Mouse (Mus musculus): ENCODE measurements around the gene Rnls. TPM values are rescaled to one million over a fixed set of nuclear protein-coding genes. Genes with fewer than 3 reads are reported as not detected.

The Rnls gene
- polyA plus RNA-seq, 1 experiment: 1.6 TPM

DNA sequence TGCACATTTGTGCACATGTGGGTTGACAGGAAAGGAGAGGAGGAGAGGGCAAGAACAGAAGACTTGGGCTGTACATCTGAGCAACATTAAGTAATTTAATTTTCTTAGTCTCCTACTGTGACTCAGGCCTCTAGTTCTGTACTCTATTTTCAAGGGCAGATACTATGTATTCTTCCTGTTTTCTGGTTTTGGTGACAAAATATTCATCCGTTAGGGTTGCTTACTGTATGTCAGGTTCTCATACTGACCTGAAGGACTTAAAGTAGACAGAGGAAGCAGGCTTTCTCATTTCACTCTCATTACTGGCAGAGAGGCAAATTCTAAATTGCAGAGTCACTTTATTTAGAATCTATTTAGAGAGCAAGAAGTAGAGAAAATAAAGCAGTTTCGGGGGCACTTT, 186.7 kb downstream of the Rnls start:
- no peak overlapping the region for H3K4me3 ChIP-seq (ENCODE audit: insufficient read depth, low read length)
- H3K27ac ChIP-seq (ENCODE audit: insufficient read depth, low read length): no peak overlapping the region
- H3K4me1 ChIP-seq (ENCODE audit: control insufficient read depth, insufficient read depth, low read length): no peaks in the 10 kb centered on the region
- TF ChIP-seq CTCF (IDR thresholded peaks at IDR 0.05; ENCODE audit: borderline replicate concordance, insufficient read depth, low read length): no peak
- no peak for TF ChIP-seq POLR2A (IDR thresholded peaks at IDR 0.05; ENCODE audit: low read depth, low read length)

DNA sequence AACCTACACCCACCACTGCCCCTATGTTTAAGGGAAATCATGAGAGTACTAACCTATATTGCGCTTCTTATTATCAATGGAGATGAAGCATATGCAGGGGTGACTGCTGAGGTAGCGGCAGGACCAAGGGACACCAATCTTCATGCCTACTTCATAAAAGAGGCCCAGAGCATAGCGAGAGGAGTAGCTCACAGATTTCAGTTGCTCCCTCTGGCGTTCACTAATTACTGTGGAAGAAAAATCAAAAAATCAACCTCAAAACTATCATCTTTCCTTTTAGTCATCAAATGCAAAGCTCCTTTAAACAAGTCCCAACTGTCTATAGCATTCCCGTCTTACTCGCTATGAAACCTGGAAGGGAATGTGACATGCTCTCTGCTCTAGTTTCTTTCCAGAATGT, 189.7 kb downstream of the Rnls start:
- H3K4me1 ChIP-seq (ENCODE audit: control insufficient read depth, insufficient read depth, low read length): no peaks in the 10 kb centered on the region
- TF ChIP-seq POLR2A (IDR thresholded peaks at IDR 0.05; ENCODE audit: low read depth, low read length): no peak
- no peak for TF ChIP-seq CTCF (IDR thresholded peaks at IDR 0.05; ENCODE audit: borderline replicate concordance, insufficient read depth, low read length)

DNA sequence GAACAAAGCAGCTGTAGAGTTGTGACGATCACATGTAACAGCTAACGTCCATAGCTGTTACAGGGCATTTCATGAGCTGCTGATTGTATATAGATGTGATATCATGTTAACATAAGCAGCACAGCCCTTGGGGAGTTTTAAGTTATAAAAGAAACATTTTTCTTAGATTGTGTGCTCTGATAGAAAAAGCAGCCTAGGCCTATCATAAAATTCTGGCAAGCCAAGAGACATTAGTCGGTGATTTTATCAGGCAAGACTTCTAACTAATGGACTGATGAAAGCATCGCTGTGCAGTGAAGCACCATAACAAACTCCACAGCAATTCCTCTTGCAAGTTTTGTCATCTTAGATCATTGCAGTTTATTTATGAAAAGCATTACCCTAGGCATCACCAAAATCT, 190.9 kb downstream of the Rnls start:
- H3K4me3 ChIP-seq (ENCODE audit: insufficient read depth, low read length): no peak overlapping the region
- H3K4me1 ChIP-seq (ENCODE audit: control insufficient read depth, insufficient read depth, low read length): no peaks in the 10 kb centered on the region
- H3K27ac ChIP-seq (ENCODE audit: insufficient read depth, low read length): no peak overlapping the region
- TF ChIP-seq CTCF (IDR thresholded peaks at IDR 0.05; ENCODE audit: borderline replicate concordance, insufficient read depth, low read length): no peak
- TF ChIP-seq POLR2A (IDR thresholded peaks at IDR 0.05; ENCODE audit: low read depth, low read length): no peak

More for the DNA sequence above, 189.7 kb downstream of the Rnls start:
- H3K4me3 ChIP-seq (ENCODE audit: insufficient read depth, low read length): no peak overlapping the region
- H3K27ac ChIP-seq (ENCODE audit: insufficient read depth, low read length): no peak overlapping the region

DNA sequence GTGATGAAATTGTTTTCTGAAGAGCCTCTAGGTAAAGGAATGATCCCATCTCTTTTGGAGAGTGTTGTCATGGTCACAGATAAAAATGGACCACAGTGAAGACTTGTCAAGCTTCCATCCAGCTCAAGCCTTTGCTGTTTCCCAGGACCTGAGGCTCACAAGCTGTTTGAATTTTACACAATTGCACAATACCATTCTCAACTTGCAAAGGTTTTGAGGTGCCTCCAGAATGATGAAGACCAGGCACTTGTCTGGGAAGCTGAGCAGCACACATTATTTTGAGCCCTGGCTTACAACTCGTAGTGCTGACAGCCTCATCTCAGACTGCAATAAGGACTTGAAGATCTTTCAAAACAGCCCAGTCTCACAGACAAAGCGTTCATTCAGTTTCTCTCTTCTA, 200.0 kb downstream of the Rnls start:
- H3K27ac ChIP-seq (ENCODE audit: insufficient read depth, low read length): no peak overlapping the region
- H3K4me1 ChIP-seq (ENCODE audit: control insufficient read depth, insufficient read depth, low read length): no peaks in the 10 kb centered on the region
- TF ChIP-seq CTCF (IDR thresholded peaks at IDR 0.05; ENCODE audit: borderline replicate concordance, insufficient read depth, low read length): no peak
- no peak for TF ChIP-seq POLR2A (IDR thresholded peaks at IDR 0.05; ENCODE audit: low read depth, low read length)

DNA sequence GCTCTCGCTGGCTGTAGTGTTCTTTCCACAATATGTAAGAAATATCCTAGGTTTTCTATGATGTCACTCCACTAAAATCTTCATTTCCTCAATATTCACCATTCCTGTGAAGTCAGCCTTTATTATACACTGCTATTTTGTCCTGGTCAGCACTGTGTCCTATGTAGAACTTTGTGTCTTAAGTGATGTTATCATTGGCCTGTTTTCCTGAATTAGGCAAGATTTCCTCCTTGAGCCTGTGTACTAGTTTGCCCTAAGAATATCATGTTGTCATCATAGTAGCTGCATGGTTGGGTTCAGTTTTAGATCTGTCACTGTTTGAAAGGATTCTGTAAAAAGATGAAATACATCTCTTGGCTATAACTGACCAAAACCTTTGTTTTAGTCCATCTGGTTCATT, 203.3 kb downstream of the Rnls start:
- no peak for TF ChIP-seq POLR2A (IDR thresholded peaks at IDR 0.05; ENCODE audit: low read depth, low read length)
- TF ChIP-seq CTCF (IDR thresholded peaks at IDR 0.05; ENCODE audit: borderline replicate concordance, insufficient read depth, low read length): no peak
- no peak overlapping the region for H3K27ac ChIP-seq (ENCODE audit: insufficient read depth, low read length)
- H3K4me1 ChIP-seq (ENCODE audit: control insufficient read depth, insufficient read depth, low read length): no peaks in the 10 kb centered on the region
- H3K4me3 ChIP-seq (ENCODE audit: insufficient read depth, low read length): no peak overlapping the region

More for the DNA sequence above, 200.0 kb downstream of the Rnls start:
- H3K4me3 ChIP-seq (ENCODE audit: insufficient read depth, low read length): no peak overlapping the region

DNA sequence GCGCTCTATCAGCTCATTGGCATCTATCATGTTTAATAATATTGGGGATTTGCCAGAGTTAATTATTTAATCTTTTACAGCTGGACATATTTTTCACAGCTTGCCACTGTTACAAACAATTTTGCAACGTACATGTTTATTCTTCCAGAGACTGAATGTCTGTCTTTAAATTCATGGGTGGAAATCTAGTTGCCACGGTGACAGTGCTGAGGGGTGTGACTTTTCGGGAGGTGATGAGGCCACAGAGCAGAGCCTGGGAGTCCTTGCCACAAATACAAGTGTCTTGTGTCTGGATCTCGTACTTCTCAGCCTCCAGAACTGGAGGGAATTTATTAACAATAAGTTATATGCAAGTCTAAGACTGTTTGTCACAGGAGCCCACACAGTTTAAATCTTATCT, 212.5 kb downstream of the Rnls start:
- no peak for TF ChIP-seq POLR2A (IDR thresholded peaks at IDR 0.05; ENCODE audit: low read depth, low read length)
- TF ChIP-seq CTCF (IDR thresholded peaks at IDR 0.05; ENCODE audit: borderline replicate concordance, insufficient read depth, low read length): no peak
- Histone ChIP-seq H3K4me1 (ENCODE audit: control insufficient read depth, insufficient read depth, low read length) (no peaks in the 10 kb centered on the region), H3K4me3 (ENCODE audit: insufficient read depth, low read length) (no peak overlapping the region)

DNA sequence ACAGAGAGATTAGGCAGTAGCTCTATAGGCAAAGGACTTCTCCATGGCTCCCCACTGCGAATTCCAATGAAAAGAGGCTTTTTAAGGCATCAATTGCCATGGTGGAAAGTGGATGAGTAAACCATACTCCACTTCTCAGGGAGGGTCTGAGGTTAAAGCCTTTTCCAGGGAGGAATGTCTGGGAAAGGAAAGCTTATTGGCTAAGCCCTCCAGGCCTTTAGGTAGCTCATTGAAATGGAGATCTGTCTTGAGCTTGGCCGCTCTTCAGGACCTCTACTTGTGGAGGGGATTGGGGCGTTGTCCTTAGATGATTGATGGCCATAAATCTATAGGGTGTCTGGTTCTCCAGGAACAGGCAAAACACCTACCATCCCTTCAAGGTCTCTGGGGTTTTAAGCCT, 213.2 kb downstream of the Rnls start:
- no peak overlapping the region for H3K27ac ChIP-seq (ENCODE audit: insufficient read depth, low read length)
- H3K4me1 ChIP-seq (ENCODE audit: control insufficient read depth, insufficient read depth, low read length): no peaks in the 10 kb centered on the region
- H3K4me3 ChIP-seq (ENCODE audit: insufficient read depth, low read length): no peak overlapping the region
- no peak for TF ChIP-seq POLR2A (IDR thresholded peaks at IDR 0.05; ENCODE audit: low read depth, low read length)

More for the DNA sequence above, 212.5 kb downstream of the Rnls start:
- no peak overlapping the region for H3K27ac ChIP-seq (ENCODE audit: insufficient read depth, low read length)

DNA sequence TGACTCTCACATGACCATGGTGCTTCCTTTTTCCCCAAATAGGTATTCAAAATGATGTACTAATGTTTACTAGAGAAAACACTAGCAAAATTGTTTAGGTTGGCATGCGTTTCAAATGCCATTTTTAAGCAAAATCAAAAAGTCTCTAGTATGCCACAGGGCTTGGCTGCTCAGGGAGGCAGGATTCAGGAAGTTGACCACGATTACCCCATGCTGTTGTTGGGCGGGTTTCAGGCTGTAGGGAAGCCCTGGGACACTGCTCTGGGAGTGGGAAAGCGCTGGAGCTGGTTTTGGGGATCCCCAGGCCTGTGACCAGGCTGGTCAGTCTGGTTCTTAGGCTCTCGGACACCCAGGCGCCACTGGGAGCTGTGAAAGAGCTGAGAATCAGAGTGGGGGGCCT, 213.7 kb downstream of the Rnls start:
- no peak overlapping the region for H3K4me3 ChIP-seq (ENCODE audit: insufficient read depth, low read length)
- H3K4me1 ChIP-seq (ENCODE audit: control insufficient read depth, insufficient read depth, low read length): no peaks in the 10 kb centered on the region
- TF ChIP-seq POLR2A (IDR thresholded peaks at IDR 0.05; ENCODE audit: low read depth, low read length) (no peak), CTCF (IDR thresholded peaks at IDR 0.05; ENCODE audit: borderline replicate concordance, insufficient read depth, low read length) (no peak)
- H3K27ac ChIP-seq (ENCODE audit: insufficient read depth, low read length): no peak overlapping the region

DNA sequence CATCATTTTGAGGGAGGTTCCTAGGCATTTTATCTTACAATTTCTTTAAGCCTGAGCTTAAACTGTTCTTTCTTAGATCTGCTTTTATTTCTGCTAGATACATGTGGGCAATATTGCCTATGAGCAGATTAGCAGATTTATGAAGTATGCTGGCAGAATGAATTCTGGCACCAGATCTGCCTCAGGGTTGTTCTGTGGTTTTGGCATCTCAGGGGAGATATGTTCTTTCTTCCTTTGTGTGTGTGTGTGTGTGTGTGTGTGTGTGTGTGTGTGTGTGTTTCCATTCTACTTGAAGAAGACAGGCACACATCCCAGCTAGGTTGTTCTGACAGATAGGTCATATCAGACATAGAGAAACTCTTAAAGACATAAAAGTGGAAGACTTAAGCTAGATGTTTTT, 218.1 kb downstream of the Rnls start:
- TF ChIP-seq CTCF (IDR thresholded peaks at IDR 0.05; ENCODE audit: borderline replicate concordance, insufficient read depth, low read length): no peak
- TF ChIP-seq POLR2A (IDR thresholded peaks at IDR 0.05; ENCODE audit: low read depth, low read length): no peak
- Histone ChIP-seq H3K4me1 (ENCODE audit: control insufficient read depth, insufficient read depth, low read length) (no peaks in the 10 kb centered on the region), H3K27ac (ENCODE audit: insufficient read depth, low read length) (no peak overlapping the region), H3K4me3 (ENCODE audit: insufficient read depth, low read length) (no peak overlapping the region)

DNA sequence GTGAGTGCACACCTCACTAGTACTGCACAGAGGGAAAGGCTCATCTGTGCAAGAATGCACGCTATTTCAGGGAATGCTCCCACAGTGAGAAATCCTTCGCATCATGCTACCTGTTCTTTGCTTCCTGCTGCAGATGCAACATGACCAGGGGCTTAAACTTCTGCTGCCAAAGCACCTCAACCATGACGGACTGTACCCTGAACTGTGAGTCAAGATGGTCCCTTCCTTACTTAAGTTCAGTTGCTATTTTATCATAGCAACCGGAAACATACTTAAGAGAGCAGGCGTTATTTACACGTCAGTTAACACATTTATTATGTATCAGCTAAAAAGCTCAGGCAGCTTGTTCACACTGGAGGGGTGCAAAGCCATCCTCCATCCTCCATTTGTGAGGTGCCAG, 222.2 kb downstream of the Rnls start:
- Histone ChIP-seq H3K27ac (ENCODE audit: insufficient read depth, low read length) (no peak overlapping the region), H3K4me1 (ENCODE audit: control insufficient read depth, insufficient read depth, low read length) (no peaks in the 10 kb centered on the region), H3K4me3 (ENCODE audit: insufficient read depth, low read length) (no peak overlapping the region)
- no peak for TF ChIP-seq CTCF (IDR thresholded peaks at IDR 0.05; ENCODE audit: borderline replicate concordance, insufficient read depth, low read length)
- no peak for TF ChIP-seq POLR2A (IDR thresholded peaks at IDR 0.05; ENCODE audit: low read depth, low read length)

Data from embryonic fibroblast, embryonic 13.5 days (primary cell).